Mouse (Mus musculus): ENCODE measurements around the gene Myog.

The Myog gene

GRCm38 (mm10) chr1:134285458-134286120 is 4.2 kb upstream of the Myog start:
- DNase-seq (ENCODE audit: low spot score): no peak

GRCm38 (mm10) chr1:134288239-134288638 is 1.6 kb upstream of the Myog start:
- DNase-seq (ENCODE audit: low spot score): no peak

- no peak for DNase-seq (ENCODE audit: low spot score)
Observed at GRCm38 (mm10) chr1:134290300-134290699, 511 bp downstream of the Myog start.

GRCm38 (mm10) chr1:134290909-134291308 is 1.1 kb downstream of the Myog start:
- DNase-seq (ENCODE audit: low spot score): no peak

- no peak for DNase-seq (ENCODE audit: low spot score)
Observed at GRCm38 (mm10) chr1:134291555-134291954, 1.8 kb downstream of the Myog start.

GRCm38 (mm10) chr1:134292073-134292472 is 2.3 kb downstream of the Myog start:
- no peak for DNase-seq (ENCODE audit: low spot score)

GRCm38 (mm10) chr1:134292601-134293000 is 2.8 kb downstream of the Myog start:
- no peak for DNase-seq (ENCODE audit: low spot score)

GRCm38 (mm10) chr1:134293276-134293675 is 3.5 kb downstream of the Myog start:
- no peak for DNase-seq (ENCODE audit: low spot score)

- DNase-seq (ENCODE audit: low spot score): no peak
Observed at GRCm38 (mm10) chr1:134293738-134294604, 4.2 kb downstream of the Myog start.

GRCm38 (mm10) chr1:134297265-134297664 is 7.5 kb downstream of the Myog start:
- DNase-seq (ENCODE audit: low spot score): no peak

- DNase-seq (ENCODE audit: low spot score): no peak
Observed at GRCm38 (mm10) chr1:134298636-134299411, 9.0 kb downstream of the Myog start.

- no peak for DNase-seq (ENCODE audit: low spot score)
Observed at GRCm38 (mm10) chr1:134302568-134303238, 12.9 kb downstream of the Myog start.

- DNase-seq (ENCODE audit: low spot score): no peak
Observed at GRCm38 (mm10) chr1:134304940-134305339, 15.2 kb downstream of the Myog start.

GRCm38 (mm10) chr1:134307409-134307808 is 17.6 kb downstream of the Myog start:
- no peak for DNase-seq (ENCODE audit: low spot score)

- DNase-seq (ENCODE audit: low spot score): no peak
Observed at GRCm38 (mm10) chr1:134310291-134310690, 20.5 kb downstream of the Myog start.

GRCm38 (mm10) chr1:134310729-134311128 is 20.9 kb downstream of the Myog start:
- DNase-seq (ENCODE audit: low spot score): no peak

GRCm38 (mm10) chr1:134311760-134312159 is 22.0 kb downstream of the Myog start:
- no peak for DNase-seq (ENCODE audit: low spot score)

GRCm38 (mm10) chr1:134315181-134315580 is 25.4 kb downstream of the Myog start:
- DNase-seq (ENCODE audit: low spot score): no peak

GRCm38 (mm10) chr1:134316361-134316760 is 26.6 kb downstream of the Myog start:
- DNase-seq (ENCODE audit: low spot score): no peak

GRCm38 (mm10) chr1:134318261-134318660 is 28.5 kb downstream of the Myog start:
- DNase-seq (ENCODE audit: low spot score): no peak

- no peak for DNase-seq (ENCODE audit: low spot score)
Observed at GRCm38 (mm10) chr1:134320691-134321301, 31.0 kb downstream of the Myog start.

GRCm38 (mm10) chr1:134322591-134322990 is 32.8 kb downstream of the Myog start:
- no peak for DNase-seq (ENCODE audit: low spot score)
